Mouse (Mus musculus) urinary bladder, postnatal 25 days (tissue): Measurements from ENCODE around the gene Cntfr.

Experiments
- DNase-seq: peaks from one replicate; pipeline ENCODE4 v3.0.0; 2022; ENCODE audit warnings: low spot score

Gene Cntfr

DNA sequence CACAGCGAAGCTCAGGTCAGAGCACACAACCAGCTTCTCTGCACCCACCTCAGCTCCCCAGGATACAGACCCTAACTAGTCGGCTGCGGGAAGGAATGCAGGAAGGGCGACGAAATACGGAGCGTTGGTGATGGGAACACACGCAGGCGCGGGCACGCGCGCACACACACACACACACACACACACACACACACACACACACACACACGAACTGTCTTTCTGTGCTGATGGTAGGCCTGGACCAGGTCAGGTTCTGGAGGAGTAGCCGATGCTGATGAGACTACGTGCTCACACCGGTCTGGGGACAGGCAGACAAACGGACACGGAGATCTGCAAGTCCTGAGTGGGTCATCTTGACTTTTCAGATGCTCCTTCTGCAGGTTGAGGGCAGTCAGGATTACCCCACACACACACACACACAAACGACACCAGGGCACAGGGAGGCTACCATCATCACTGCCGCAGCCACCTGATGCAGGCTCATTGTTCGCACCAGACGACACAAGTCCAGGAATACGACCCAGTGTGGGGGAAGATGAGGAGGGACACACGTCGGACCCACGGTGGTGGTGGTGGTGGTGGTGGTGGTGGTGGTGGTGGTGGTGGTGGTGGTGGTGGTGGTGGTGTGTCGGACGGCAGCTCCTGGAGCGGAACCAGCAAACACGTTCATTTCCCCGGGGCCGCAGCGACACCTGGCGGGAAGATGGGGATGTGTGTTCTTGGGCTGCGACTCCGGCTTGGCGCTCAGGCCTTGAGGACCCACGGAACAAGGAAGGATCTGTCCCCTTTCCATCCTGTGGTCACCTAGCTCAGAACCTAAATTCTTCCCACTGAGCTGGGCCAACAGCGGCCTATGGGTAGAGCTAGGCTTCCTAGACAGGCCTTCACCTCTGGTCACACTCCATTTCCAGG, at the start of gene Cntfr:
Cntfr (minus strand) TSS at position 160 of the 912 bp plus-strand sequence.
- peak; percentile 85 for DNase-seq

DNA sequence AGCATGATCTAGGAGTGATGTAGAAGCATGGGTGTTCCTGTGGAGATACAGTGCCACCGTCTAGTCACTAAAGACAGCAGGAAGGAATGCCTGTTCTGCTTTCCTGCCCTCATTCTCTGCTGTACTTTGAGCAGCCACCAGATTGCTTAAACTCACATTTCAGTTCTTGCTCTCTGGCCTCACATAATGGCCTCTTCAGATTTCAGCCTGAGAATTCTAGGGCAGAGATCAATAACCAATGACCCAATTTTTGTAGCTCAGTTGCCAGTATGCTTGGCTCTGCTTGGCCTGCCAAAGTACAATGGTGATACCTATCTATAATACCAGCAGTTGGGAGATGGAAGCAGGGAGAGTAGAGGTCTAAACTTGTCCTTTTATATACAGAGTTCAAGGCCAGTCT, 48.1 kb upstream of the Cntfr start:
- no peak for DNase-seq

DNA sequence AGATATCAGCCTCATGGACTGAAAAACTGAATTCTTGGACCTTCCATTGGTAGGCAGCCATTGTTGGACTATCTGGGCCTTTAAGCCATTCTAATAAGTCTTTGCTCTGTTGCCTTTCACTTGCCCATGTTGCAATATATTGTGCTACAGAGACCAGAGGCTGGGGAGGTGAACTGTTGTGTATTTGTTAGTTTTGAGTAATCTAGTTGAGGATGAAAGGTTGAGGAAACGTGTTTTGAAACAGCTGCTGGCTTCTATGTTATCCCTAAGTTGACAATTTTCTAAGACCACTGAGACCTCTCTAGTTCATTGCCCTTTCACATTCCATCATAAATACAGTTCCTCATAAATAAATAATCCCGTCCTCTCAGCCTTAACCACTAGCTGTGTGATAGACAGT, 47.2 kb upstream of the Cntfr start:
- no peak for DNase-seq

DNA sequence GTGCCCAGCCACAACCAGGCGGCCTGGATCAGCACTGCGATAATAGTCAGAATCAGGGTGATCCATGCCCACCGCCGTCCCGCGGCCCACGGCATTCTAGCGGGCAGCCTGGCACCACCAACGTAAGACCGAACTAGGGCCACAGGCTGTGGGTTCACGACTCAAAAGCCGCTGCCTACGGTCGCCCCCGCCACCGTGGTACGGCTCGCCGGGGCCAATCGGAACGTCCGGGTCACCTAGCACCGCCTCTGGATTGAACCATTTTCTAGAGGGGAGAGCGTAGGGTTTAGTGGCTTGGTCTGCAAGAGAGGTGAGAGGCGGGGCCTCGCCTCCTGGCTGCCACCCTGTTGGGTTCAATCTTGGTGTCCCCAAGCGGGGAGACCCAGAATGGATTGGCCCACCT, 44.3 kb upstream of the Cntfr start:
- peak; percentile 85 for DNase-seq

DNA sequence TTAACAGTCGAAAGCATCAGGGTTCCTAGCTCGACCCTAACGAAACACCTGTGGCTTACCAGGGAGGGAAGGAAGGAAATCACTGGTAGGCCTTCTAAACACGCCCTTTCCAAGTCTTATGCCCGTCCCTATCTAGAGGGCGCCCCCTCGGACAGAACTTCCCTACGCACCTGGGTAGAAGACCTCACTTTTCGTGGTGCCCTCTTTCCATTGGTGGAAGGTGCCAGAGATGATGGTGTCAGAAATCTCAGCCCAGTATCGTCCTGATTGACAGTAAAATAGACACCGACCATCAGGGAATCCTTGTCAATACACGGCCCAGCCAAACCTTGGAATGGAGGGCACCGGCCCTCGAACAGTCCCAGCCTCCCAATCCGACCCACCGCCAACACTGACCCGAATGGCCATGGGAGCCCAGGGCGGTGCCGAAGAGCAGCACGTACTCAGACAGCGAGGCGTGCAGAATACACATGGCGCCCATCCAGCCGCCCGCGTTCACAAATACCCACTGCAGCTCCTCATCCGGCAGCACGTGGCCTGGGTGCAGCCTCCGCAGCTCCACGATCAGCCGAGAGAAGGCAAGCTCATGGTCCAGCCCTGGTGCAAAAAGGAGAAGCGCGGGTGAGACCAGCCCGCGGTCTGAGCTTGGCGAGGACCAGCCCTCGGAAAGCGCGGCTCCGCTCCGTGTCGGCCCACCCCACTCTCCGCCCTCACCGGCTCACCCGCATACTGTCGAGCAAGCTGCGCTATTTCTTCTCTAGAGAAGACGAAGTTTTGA, 43.7 kb upstream of the Cntfr start:
- DNase-seq, result no peak

DNA sequence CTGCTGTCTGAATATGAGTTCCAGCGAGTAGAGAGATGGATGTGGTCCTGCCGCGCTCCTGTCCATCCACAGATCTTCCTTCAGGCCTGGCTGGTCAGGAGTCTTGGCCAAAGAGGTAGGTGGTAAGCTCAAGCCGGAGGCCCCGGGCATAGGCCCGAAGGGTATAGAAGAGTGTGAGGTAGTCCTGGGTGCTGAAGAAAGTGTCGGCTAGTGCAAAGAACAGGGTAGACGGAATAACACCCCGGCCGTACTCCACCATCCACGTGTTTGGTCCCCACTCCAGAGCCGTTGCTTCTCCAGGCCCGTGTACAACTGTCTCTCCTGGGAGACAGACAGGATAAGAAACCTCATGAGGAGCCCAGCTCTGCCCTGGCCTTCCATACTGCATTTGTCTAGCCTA, 42.4 kb upstream of the Cntfr start:
- no peak for DNase-seq

DNA sequence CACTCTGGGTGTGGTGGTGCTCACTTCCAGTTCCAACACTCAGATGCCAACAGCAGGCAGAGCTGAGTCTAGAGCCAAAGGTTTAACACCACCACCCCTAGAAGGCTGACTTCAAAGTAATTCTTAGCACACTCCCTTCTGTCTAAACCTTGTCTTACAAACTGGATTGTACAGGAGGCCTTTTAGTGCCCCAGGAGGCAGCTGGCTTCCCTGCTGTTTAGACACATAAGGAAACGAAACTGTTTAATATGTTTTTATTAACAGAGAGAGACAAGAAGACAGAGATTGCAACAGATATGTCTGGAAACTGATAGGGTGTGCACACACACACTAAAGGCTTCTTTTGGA, 41.3 kb upstream of the Cntfr start:
- no peak for DNase-seq

DNA sequence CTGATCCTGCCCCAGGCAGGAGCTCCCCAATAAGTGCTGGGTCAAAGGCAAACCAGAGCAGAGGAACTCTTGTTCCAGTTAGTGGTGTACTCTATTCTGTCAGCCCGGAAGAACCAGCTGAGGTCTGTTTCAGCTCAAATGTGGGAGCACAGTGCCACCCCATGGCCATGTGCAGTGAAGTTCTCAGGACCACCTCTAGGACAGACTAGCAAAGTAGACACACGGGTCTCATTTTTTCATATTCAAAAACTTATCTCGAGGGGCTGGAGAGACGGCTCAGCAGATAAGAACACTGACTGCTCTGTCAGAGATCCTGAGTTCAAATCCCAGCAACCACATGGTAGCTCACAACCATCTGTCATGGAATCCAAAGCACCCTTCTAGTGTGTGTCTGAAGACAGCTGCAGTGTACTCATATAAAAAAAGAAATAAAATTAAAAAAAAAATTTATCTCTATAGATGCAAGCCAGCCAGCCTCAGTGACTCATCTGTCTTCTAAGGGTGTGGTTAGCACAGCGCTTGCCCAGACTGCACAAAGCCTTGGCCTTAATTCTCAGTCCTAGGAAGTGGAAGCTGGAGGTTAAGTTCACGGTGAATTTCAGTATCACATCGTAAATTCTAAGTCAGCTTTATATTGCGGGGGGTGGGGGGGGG, 40.8 kb upstream of the Cntfr start:
- DNase-seq, result peak; percentile 55

DNA sequence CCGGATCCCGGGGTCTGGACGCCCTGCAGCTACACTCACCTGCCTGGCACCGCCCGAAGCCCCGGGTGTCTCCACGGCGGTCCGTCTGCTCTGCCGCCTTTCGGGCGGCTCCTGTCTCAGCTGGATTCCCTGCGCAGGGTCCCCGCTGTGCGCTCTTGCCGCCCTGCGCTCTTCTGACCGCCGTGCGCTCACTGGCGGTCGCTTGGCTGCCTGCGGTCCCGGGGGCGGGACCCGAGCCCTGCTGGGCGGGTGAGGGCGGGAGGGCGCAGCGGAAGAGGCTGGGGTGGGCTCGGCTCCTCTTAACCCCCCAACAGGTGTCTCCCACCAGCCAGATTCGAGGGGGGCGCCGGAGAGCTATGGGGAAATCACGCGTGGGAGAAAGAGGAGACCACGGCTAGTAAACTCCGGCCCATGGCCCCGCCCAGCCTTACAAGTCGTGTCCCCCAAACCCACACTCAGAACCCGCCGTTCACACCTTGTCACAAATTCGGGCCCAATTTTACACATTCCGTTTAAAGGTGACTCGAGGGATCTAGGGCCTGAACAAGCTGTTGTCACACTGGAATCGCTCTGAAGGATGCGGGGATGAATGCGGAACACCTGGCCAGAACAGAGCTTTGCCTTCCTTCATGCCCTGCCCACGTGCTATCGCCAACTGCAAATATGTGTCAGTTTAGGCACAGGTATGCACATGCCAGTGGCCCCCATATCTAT, 34.3 kb upstream of the Cntfr start, which contains the start of gene Arid3c:
Arid3c (minus strand) TSS at position 91 of the 714 bp plus-strand sequence.
- DNase-seq, result no peak

DNA sequence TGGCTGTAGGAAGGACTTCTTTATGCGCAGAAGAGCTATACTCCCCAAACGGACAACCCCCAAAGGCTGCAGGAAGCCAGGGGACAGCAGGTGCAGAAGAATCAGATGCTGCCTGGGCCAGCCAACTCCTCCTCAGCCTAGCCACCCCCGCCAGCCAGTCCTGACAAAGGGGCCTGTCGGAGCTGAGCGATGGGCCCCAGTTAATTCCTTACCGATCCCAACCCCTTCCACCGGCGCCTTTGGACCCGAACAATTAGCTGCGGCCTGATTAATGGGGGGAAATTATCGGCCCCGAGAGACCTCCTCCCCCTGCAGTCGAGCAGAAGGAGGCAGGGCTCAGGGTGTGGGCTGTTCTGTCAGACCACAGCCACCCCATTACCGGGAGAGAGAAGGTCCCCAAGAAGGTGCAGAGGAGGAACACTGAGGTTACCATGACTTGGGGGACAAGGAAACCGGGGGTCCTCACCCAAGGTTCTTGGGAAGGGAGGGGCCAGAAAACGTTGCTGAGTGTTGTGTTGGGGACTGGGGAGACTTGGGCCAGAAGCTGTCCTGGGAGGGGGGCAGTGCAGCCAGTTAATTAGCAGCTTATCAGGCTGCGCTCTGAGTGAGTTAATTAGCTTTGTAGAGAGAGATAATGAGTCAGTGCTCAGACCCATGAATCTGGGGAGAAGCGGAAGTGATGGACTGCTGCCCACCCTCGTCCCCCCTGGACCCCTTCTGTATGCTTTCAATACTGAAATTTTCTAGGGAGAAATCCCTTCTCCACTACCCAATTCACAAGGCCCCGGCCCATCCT, 30.1 kb upstream of the Cntfr start:
- no peak for DNase-seq

DNA sequence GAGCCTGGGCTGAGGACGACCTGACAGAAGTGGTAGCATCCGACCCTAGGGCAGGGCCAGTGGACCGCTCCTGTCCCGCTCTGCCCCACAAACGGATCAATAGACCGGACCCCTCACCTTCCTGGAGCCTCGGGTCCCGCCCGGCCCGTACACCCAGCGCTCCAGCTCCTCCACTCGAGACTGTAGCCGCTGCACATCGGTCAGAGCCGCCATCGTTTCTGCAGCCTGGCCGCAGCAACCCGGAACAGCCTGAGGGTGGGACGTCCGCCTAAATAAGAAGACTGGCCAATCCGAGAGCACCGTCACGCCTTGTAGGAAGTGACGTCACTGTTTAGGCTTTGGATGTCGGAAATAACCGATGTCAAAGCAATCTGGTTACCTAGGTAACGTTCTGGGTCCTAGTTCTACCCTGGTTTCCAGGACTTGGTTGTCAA, 26.0 kb upstream of the Cntfr start, which contains the start of gene Dctn3:
Dctn3 (minus strand) TSS at position 253 of the 434 bp plus-strand sequence.
- DNase-seq, result peak; percentile 75

DNA sequence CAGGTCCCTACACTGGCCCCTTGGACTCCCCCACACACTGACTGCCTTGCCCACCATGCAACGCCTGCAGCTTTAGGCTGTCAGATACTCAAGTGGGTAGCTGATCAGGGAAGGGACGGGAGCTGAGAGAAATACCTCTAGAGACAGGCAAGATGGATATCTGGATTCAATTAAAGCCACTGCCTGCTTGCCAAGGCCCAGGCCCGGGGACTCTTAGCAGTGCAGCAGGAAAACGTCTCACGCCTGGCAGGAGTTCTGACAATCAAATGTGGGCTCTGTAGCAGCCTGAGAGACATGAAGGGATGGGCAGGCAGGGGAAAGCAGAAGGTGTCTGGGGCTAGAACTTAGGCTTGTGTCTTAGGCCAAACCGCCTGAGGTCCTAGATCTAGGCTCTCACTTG, 19.9 kb upstream of the Cntfr start:
- DNase-seq, result no peak

DNA sequence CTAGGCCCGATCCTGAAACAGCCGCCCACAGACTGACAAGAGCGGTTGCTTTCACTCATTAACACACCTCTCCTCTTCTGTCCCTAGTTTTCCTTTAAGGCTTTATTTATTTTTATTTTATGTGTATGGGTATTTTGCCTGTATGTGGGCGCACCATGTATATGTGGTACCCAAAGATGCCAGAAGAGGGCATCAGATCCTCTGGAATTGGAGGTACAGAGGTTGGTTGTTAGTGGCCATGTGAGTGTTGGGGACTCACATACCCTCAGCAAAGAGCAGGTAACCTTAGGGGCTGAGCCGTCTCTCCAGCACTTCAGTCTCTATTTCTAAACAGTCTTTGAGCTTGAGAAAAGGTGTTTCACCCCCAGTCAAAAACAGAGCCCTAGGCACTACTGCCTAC, 18.7 kb upstream of the Cntfr start:
- DNase-seq, result no peak

DNA sequence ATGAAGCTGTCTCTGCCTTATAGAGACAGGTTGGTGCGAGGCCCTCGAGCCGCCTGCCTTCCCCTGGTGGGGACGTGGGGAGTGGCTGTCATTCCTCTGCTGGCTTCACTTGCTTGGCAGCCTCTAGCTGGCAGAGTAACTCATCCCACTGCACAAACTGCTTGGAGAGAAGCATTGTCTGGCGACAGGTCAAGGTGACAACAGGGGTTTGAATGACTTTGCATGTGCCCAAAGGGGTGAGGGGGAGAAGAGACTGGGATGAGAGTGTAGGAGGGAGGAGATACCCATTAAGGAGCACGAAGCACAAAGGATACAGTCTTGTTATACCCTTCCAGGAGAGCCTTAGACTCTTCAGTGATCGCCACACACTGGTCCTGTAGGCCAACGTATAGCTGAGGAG, 18.2 kb upstream of the Cntfr start:
- DNase-seq, result no peak

DNA sequence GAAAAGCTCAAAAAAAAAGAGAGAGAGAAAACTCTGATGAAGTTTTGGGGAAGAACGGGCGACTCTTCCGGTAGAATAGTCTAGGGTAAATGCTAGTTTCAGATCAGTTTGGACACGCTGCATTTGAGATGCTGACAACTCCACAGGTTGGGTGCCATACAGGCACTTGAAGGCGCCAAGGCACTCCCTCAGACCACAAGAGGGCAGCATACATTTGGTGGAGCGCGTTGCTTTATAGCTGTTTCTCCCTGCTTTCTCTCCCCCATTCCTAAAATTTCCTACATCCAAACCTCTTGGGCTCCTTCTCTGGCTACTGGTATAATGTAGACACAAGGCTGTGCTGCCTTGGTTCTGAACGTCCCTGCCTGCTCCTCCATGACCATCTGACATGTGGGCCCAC, 17.4 kb upstream of the Cntfr start:
- DNase-seq, result peak; percentile 60

DNA sequence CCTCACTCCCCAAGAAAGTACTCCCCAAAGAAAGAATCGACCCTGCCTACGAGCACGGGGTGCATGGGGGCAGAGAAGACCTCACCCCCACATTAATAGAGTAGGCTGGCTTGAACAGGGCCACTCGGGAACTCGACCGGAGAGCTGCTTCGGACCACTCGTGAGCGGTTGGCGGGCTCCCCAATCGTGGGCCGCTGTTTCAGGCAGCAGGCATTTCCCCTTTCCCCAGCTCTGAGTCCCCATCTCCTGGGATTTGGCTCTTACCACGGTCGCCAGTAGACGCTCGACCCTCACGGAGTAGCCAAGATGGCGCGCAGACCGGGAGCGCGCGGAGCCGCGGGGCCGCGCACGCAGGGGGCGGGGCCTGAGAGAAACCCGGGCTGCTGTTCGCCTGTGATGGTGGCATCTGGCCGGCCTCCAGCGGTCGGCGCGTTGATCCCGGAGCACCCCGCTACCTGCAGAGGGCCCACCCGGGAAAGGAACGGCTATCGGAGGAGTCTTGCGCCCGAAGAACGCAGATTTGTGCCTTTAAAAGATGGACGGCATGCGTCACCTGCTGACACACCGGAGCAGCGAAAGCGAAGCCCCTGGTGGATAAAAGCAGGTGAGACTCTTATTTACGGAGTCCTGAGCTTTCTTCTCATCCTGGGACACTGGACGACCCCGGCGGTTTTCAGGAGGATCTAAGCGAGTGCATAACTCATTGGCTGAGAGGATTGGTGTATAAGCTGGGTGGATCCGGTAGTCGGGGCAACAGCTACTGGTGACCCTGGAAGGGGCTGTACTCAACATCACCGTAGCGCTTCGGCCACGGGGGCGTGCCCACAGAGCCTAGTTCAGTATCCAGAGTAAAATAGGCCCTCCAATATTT, 16.5 kb upstream of the Cntfr start, which contains the start of gene Rpp25l:
Rpp25l (minus strand) TSS at position 338 of the 871 bp plus-strand sequence.
- DNase-seq, result peak; percentile 82

DNA sequence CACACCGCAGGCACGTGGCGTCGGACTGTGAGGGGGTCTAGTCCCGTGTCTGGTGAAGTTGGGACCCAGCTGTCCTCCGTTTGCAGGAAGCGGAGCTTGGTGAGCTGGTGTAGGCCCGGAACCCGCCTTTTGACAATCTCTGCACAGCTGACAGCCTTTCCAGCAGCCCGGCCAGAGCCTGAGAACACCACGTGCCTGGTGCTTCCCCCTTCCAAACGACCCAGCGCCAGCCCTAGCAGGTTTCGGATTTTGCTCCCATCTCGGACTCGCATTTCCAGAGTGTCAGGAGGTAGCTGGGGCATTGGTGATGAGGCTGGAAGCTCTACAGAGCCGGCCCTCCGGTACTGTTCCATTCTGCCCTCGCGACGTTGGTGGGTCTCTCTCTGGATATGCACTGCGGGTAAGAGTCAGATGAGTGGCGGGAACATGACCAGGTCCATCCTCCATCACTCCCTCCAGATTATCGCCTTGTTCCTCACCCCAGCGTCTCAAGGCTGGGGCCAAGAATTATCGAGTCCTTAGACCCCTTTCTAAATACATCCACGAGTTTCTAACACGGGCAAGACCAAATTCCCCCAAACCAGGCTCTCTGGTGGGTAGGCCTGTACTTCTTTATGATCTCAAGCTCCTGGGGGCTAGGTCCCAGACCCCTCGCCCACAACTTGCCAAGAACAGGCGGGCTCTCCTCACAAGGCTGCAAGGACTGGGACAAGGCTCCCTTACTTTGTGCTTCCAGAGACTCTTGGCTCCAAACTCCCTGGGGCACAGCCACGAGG, 15.7 kb upstream of the Cntfr start:
- no peak for DNase-seq

DNA sequence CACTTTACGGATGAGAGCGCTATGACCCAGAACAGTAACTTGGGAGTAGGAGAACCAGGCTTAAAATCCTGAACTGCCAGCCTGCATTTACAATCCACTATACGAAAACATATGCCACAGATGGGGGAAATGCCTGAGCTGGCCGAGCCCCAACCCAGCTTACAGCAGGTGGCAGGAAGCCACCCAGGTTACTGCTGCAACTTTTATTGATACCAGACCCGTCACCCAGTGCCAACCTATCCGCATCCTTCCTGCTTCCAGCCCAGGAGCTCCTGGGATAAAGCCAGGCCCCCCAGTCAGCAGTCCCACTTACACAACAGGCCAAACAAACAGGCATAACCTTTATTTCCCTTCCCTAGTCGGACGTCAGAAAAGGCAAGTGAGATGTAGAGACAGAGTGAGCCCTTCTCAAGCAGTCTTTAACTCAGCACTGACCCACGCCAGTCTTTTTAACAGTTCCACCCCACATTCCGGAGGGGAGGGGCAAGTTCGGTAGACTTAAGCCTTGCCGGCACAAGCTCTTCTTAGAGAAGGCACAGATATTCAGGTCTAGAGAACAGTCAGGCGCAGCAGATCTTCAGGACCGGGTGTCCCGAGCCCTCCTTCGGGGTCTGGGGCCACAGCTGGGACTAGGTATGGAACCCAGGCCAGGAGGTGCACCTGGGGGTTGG, 15.0 kb upstream of the Cntfr start:
- no peak for DNase-seq

DNA sequence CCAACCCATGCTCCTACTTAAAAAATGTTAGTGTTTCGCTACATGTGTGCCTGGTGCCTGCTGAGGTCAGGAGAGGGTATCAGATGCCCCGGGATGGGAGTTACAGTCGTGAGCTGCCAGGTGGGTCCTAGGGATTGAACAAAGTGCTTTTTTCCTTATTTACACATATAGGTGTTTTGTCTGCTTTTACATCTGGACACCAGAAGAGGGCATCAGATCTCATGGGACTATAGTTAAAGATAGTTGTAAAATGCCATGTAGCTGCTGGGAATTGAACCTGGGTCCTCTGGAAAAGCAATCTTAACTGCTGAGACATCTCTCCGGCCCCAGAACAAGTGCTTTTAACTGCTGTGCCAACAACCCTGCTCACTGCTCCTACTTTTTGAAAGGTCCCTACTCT, 13.3 kb upstream of the Cntfr start:
- DNase-seq, result no peak
